Mouse (Mus musculus) MEL (cell line): Measurements from ENCODE around the gene Gnl1. TPM values are rescaled to one million over a fixed set of nuclear protein-coding genes. Genes with fewer than 3 reads are reported as not detected.
A peak's percentile ranks its signal among the peaks of the same experiment; 100 is the strongest.

Experiments used
- DNase-seq: peaks from one replicate; pipeline ENCODE4 v3.0.0; 2011; ENCODE audit warnings: low read depth, low spot score
- H3K27ac ChIP-seq: 2 replicates; pipeline ENCODE4 v1.5.1; 2012; ENCODE audit warnings: low read depth, mild to moderate bottlenecking, control low read depth, low read length, moderate library complexity; ENCODE audit not compliant: control insufficient read depth
- H3K27me3 ChIP-seq, 2 experiments: fragments of 150-350 bp in 1 of 2; sonication (generic) in 1 of 2; 2 replicates each; pipeline ENCODE4 v1.6.1; 2012; ENCODE audit warnings: low read length in 2 of 2, mild to moderate bottlenecking in 2 of 2, improper control_type of control experiment in 1 of 2, moderate library complexity in 1 of 2; ENCODE audit not compliant: insufficient read depth in 2 of 2, control insufficient read depth in 1 of 2
- H3K36me3 ChIP-seq, 2 experiments: 2 replicates each; pipeline ENCODE4 v1.6.1; 2012 to 2014; ENCODE audit warnings: low read length in 2 of 2, improper control_type of control experiment in 1 of 2, inconsistent platforms in 1 of 2, mild to moderate bottlenecking in 1 of 2; ENCODE audit not compliant: insufficient read depth in 2 of 2, control insufficient read depth in 1 of 2
- H3K4me1 ChIP-seq, 2 experiments: fragments of 150-350 bp in 1 of 2; sonication (generic) in 1 of 2; 2 replicates each; pipeline ENCODE4 v1.6.1; 2012; ENCODE audit warnings: low read length in 2 of 2, improper control_type of control experiment in 1 of 2, mild to moderate bottlenecking in 1 of 2; ENCODE audit not compliant: insufficient read depth in 2 of 2, control insufficient read depth in 1 of 2
- H3K4me3 ChIP-seq, 2 experiments: fragments of 150-350 bp in 1 of 2; sonication (generic) in 1 of 2; 2 replicates each; pipeline ENCODE4 v1.5.1; 2012; ENCODE audit warnings: low read depth in 2 of 2, low read length in 2 of 2, mild to moderate bottlenecking in 2 of 2, moderate library complexity in 2 of 2, control low read depth in 1 of 2, improper control_type of control experiment in 1 of 2; ENCODE audit not compliant: control insufficient read depth in 1 of 2, insufficient read depth in 1 of 2
- H3K79me2 ChIP-seq: 2 replicates; pipeline ENCODE4 v1.6.1; 2012; ENCODE audit warnings: mild to moderate bottlenecking, low read length, moderate library complexity; ENCODE audit not compliant: control insufficient read depth, poor library complexity, insufficient read depth
- H3K9ac ChIP-seq: 2 replicates; pipeline ENCODE4 v1.6.1; 2012; ENCODE audit warnings: low read depth, mild to moderate bottlenecking, control low read depth, low read length, moderate library complexity; ENCODE audit not compliant: control insufficient read depth, poor library complexity, severe bottlenecking
- H3K9me3 ChIP-seq: fragments of 150-350 bp; sonication (generic); replicated peaks from 2 replicates; pipeline ENCODE4 v1.6.1; 2012; ENCODE audit warnings: mild to moderate bottlenecking, low read length, improper control_type of control experiment, moderate library complexity; ENCODE audit not compliant: insufficient read depth
- CHD1 ChIP-seq: IDR thresholded peaks from 2 replicates; pipeline ENCODE4 v1.6.1; 2012; ENCODE audit warnings: low read depth, mild to moderate bottlenecking, inconsistent platforms, low read length, improper control_type of control experiment
- CHD2 ChIP-seq: IDR thresholded peaks from 2 replicates; pipeline ENCODE4 v1.6.1; 2011; ENCODE audit warnings: low read length, improper control_type of control experiment
- CTCF ChIP-seq, 3 experiments: IDR thresholded peaks in 2 of 3; conservative IDR thresholded peaks in 1 of 3; 2 replicates each; pipeline ENCODE4 v1.5.1; 2011 to 2012; ENCODE audit warnings: low read length in 3 of 3, low read depth in 2 of 3, mild to moderate bottlenecking in 2 of 3, improper control_type of control experiment in 1 of 3, inconsistent platforms in 1 of 3, mixed read lengths in 1 of 3, moderate library complexity in 1 of 3; ENCODE audit not compliant: control insufficient read depth in 1 of 3, insufficient read depth in 1 of 3, poor library complexity in 1 of 3, severe bottlenecking in 1 of 3
- ETS1 ChIP-seq: IDR thresholded peaks from 2 replicates; pipeline ENCODE4 v1.6.1; 2012; ENCODE audit warnings: low read depth, mild to moderate bottlenecking, inconsistent platforms, low read length, improper control_type of control experiment, moderate library complexity
- GABPA ChIP-seq: IDR thresholded peaks from 2 replicates; pipeline ENCODE4 v1.6.1; 2012; ENCODE audit warnings: low read depth, mild to moderate bottlenecking, inconsistent platforms, low read length, improper control_type of control experiment, moderate library complexity
- HCFC1 ChIP-seq: IDR thresholded peaks from 2 replicates; pipeline ENCODE4 v1.6.1; 2012; ENCODE audit warnings: low read depth, mild to moderate bottlenecking, inconsistent platforms, low read length, improper control_type of control experiment, moderate library complexity
- MAFK ChIP-seq: IDR thresholded peaks from 2 replicates; pipeline ENCODE4 v1.6.1; 2011; ENCODE audit warnings: low read depth, mild to moderate bottlenecking, low read length, improper control_type of control experiment, borderline replicate concordance
- MAZ ChIP-seq: IDR thresholded peaks from 2 replicates; pipeline ENCODE4 v1.6.1; 2012; ENCODE audit warnings: low read depth, mild to moderate bottlenecking, inconsistent platforms, low read length, improper control_type of control experiment
- MXI1 ChIP-seq: IDR thresholded peaks from 2 replicates; pipeline ENCODE4 v1.6.1; 2011; ENCODE audit warnings: mild to moderate bottlenecking, low read depth, low read length, improper control_type of control experiment
- MYC ChIP-seq: IDR thresholded peaks from 2 replicates; pipeline ENCODE4 v1.6.1; 2011; ENCODE audit warnings: low read depth, mild to moderate bottlenecking, low read length, improper control_type of control experiment, moderate library complexity
- NELFE ChIP-seq: IDR thresholded peaks from 2 replicates; pipeline ENCODE4 v1.6.1; 2011; ENCODE audit warnings: low read depth, low read length, improper control_type of control experiment
- POLR2A ChIP-seq, 2 experiments: IDR thresholded peaks; 2 replicates each; pipeline ENCODE4 v1.6.1; 2011 to 2012; ENCODE audit warnings: low read length in 2 of 2, mild to moderate bottlenecking in 2 of 2, control low read depth in 1 of 2, improper control_type of control experiment in 1 of 2, low read depth in 1 of 2, moderate library complexity in 1 of 2; ENCODE audit not compliant: control insufficient read depth in 1 of 2, insufficient read depth in 1 of 2, poor library complexity in 1 of 2
- POLR2AphosphoS5 ChIP-seq: IDR thresholded peaks from 2 replicates; pipeline ENCODE4 v1.6.1; 2012; ENCODE audit warnings: low read depth, borderline replicate concordance, mild to moderate bottlenecking, inconsistent platforms, low read length, moderate library complexity, mixed read lengths
- RAD21 ChIP-seq: IDR thresholded peaks from 2 replicates; pipeline ENCODE4 v1.6.1; 2011; ENCODE audit warnings: mild to moderate bottlenecking, low read depth, low read length, improper control_type of control experiment
- RCOR1 ChIP-seq: IDR thresholded peaks from 2 replicates; pipeline ENCODE4 v1.6.1; 2012; ENCODE audit warnings: low read depth, mild to moderate bottlenecking, inconsistent platforms, low read length, improper control_type of control experiment
- SIN3A ChIP-seq: IDR thresholded peaks from 2 replicates; pipeline ENCODE4 v1.6.1; 2012; ENCODE audit warnings: low read length, improper control_type of control experiment, inconsistent platforms
- TAL1 ChIP-seq: IDR thresholded peaks from 2 replicates; pipeline ENCODE4 v1.6.1; 2012; ENCODE audit warnings: mild to moderate bottlenecking, inconsistent platforms, low read length, moderate library complexity, mixed read lengths
- TBP ChIP-seq: IDR thresholded peaks from 2 replicates; pipeline ENCODE4 v1.8.0; 2011; ENCODE audit warnings: low read depth, low read length, improper control_type of control experiment
- UBTF ChIP-seq: IDR thresholded peaks from 2 replicates; pipeline ENCODE4 v1.6.1; 2012; ENCODE audit warnings: low read depth, mild to moderate bottlenecking, inconsistent platforms, low read length, improper control_type of control experiment, moderate library complexity, borderline replicate concordance; ENCODE audit not compliant: insufficient read depth
- USF1 ChIP-seq: IDR thresholded peaks from 2 replicates; pipeline ENCODE4 v1.6.1; 2014; ENCODE audit warnings: low read depth, mild to moderate bottlenecking, inconsistent platforms, low read length, improper control_type of control experiment, moderate library complexity
- USF2 ChIP-seq, 2 experiments: IDR thresholded peaks; 2 replicates each; pipeline ENCODE4 v1.6.1; 2011 to 2012; ENCODE audit warnings: improper control_type of control experiment in 2 of 2, low read length in 2 of 2, borderline replicate concordance in 1 of 2, inconsistent platforms in 1 of 2, low read depth in 1 of 2, mild to moderate bottlenecking in 1 of 2; ENCODE audit not compliant: insufficient read depth in 1 of 2
- ZC3H11A ChIP-seq: IDR thresholded peaks from 2 replicates; pipeline ENCODE4 v1.6.1; 2012; ENCODE audit warnings: low read depth, mild to moderate bottlenecking, inconsistent platforms, low read length, improper control_type of control experiment
- ZNF384 ChIP-seq: IDR thresholded peaks from 2 replicates; pipeline ENCODE4 v1.6.1; 2012; ENCODE audit warnings: low read depth, mild to moderate bottlenecking, inconsistent platforms, low read length, improper control_type of control experiment
- polyA plus RNA-seq, 2 experiments: library from polyadenylated mRNA; stranded (reverse) in 1 of 2; unstranded in 1 of 2; fragments of >175 nt in 1 of 2; fragments of >200 nt in 1 of 2; gene quantifications; 2 replicates each; pipeline versions ENCODE4 v1.2.1 to v1.2.4; 2012; ENCODE audit warnings: low replicate concordance in 2 of 2, low read depth in 1 of 2; ENCODE audit not compliant: insufficient read length in 2 of 2, insufficient read depth in 1 of 2, missing spikeins in 1 of 2
- total RNA-seq: library from RNA; depleted of rRNA; stranded (reverse); fragments of 300-350 nt; gene quantifications from 2 replicates; pipeline ENCODE4 v1.2.3, GENCODE M21; 2012

Gnl1 gene
- total and polyA plus RNA-seq, 3 experiments = 57.1 to 98.5 TPM; not detected in 1

- Histone ChIP-seq H3K4me1 (peaks cover 39 to 55% of the 10 kb centered on the region in 2 experiments), H3K79me2 (peaks cover 74% of the 10 kb centered on the region), H3K36me3 (peaks cover under 1 to 67% of the 10 kb centered on the region in 2 experiments), H3K27me3 (no peaks in the 10 kb centered on the region), H3K9me3 (no peaks in the 10 kb centered on the region), H3K4me3 (no peak overlapping the region), H3K27ac (peak overlapping the region; percentile 97), H3K9ac (no peak overlapping the region)
- TF ChIP-seq SIN3A (peak; percentile 29; the same call in 1 of the 2 replicates), MXI1 (0 out of 2 replicates have a peak, but pooled peaks have one; percentile 31), RAD21 (no peak)
- peak; percentile 26 for DNase-seq
These were observed 42.4 kb downstream of the Gnl1 start for GRCm38 (mm10) chr17:36022098-36022497.

DNA sequence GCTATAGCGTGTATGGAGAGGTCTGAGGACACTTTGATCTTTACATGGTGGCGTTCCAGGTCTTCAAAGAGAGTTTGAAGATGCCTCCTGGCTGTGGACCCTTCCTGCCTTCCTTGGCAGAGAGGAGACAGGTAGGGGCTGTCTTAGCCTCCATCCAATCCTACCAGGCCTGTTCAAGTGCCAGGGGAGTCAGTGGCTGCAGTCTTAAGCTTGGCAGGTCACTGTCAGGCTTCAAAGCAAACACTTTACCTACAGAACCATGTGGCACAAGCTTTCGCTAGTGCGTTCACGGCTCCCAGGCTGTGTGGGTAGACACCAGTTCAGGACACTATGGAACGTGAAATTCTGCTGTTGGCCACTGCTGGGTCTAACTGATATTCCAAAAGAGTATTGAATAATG is 43.3 kb downstream of the Gnl1 start:
- TF ChIP-seq POLR2AphosphoS5 (no peak), ZC3H11A (no peak), NELFE (no peak), HCFC1 (no peak), MAZ (no peak), MAFK (no peak), UBTF (no peak), MYC (no peak), CHD1 (no peak), CHD2 (no peak)
- Histone ChIP-seq H3K79me2 (peaks cover 69% of the 10 kb centered on the region), H3K9me3 (no peaks in the 10 kb centered on the region), H3K4me3 (no peak overlapping the region), H3K4me1 (peaks cover 39 to 49% of the 10 kb centered on the region in 2 experiments), H3K27me3 (no peaks in the 10 kb centered on the region), H3K27ac (peak overlapping the region; percentile 97), H3K9ac (peak overlapping the region; percentile 60), H3K36me3 (peaks cover 2 to 61% of the 10 kb centered on the region in 2 experiments; a peak in 3 of 4 replicates)
- no peak for DNase-seq

DNA sequence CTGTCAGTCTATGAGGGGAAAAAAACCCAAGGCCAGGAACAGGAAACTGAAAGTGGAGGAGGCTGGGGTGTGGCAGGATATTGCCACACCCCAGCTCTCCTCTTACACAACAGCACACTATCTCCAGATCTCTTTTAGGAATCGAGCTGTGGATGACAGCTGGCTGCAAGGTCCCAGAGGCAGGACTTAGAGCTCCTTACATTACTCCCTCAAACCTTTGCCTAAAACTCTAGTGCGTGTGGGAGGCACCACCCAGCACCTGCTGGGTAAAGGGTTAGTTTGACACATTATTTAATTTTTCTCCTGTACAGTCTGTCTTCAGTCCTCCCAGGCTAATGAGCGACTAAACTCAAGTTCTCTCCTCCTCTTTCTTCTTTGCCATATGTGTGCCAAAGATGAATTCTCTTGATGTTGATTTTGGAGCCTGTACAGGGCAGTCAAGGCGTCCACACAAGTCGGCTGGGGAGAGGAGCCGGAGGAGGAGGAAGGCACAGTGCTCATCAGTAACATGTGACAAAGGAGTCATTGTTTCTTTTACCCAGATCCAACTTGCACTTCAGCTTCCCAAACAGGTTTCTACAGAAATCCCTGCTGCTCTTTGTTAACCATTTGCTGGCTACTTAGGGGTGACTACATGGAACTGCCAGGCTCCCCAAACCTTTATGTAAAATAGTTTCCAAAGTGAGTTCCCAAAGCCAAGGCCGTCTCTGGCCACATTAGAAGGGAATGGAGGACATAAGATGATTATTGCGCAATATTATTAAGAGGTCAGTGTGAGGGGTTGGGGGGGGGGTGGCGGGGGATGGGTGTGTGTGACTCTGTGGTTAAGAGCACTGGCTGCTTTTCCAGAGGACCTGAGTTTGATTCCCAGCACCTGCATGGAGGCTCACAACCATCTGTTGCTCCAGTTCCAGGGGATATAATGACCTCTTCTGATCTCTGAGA is 44.3 kb downstream of the Gnl1 start:
- Histone ChIP-seq H3K79me2 (peaks cover 67% of the 10 kb centered on the region), H3K4me3 (peak overlapping the region; percentile 19 to 33), H3K27me3 (no peaks in the 10 kb centered on the region), H3K27ac (peak overlapping the region; percentile 97), H3K9ac (peak overlapping the region; percentile 39), H3K9me3 (no peaks in the 10 kb centered on the region), H3K4me1 (peaks cover 38 to 52% of the 10 kb centered on the region in 2 experiments), H3K36me3 (peaks cover 2 to 57% of the 10 kb centered on the region in 2 experiments; a peak in 3 of 4 replicates)
- peak; percentile 81 for DNase-seq
- peak; percentile 78 for TF ChIP-seq ZNF384
- no peak for TF ChIP-seq ZC3H11A
- TF ChIP-seq RCOR1 = peak; percentile 39; the same call in 1 of the 2 replicates
- TF ChIP-seq CHD2 = no peak
- no peak for TF ChIP-seq USF1
- TF ChIP-seq TAL1 = no peak
- no peak for TF ChIP-seq USF2 (IDR thresholded peaks at IDR 0.05; ENCODE audit: borderline replicate concordance in 1 of 2, insufficient read depth in 1 of 2, low read depth in 1 of 2, low read length in 2 of 2)
- TF ChIP-seq GABPA = no peak
- TF ChIP-seq ETS1 = peak; percentile 97
- peak; percentile 96 for TF ChIP-seq SIN3A
- TF ChIP-seq NELFE = peak; percentile 33; the same call in 1 of the 2 replicates
- TF ChIP-seq TBP = peak; percentile 73; the same call in 1 of the 2 replicates
- peak in 1 of 2 experiments; percentile 55; a peak in 2 of 4 replicates for TF ChIP-seq POLR2A (IDR thresholded peaks at IDR 0.05; ENCODE audit: control insufficient read depth in 1 of 2, insufficient read depth in 1 of 2, low read depth in 1 of 2, low read length in 2 of 2, poor library complexity in 1 of 2)
- no peak for TF ChIP-seq CTCF (IDR thresholded peaks at IDR 0.05 in 2 of 3, conservative IDR thresholded peaks at IDR 0.05 in 1 of 3; ENCODE audit: control insufficient read depth in 1 of 3, insufficient read depth in 1 of 3, low read depth in 2 of 3, low read length in 3 of 3, poor library complexity in 1 of 3, severe bottlenecking in 1 of 3)
- TF ChIP-seq MYC = peak; percentile 76; the same call in 1 of the 2 replicates
- TF ChIP-seq CHD1 = no peak
